Mouse (Mus musculus): ENCODE measurements at regions not wholly inside any gene's neighbourhood (a gene's known extent, or its start where the extent isn't known, plus 50 kb on each side); places are given as distances from the start of the nearest gene placed in this dataset.
"Not testable (repeated sequence)": the region's sequence is repeated elsewhere in the genome, so short reads cannot be mapped to it uniquely, and the experiment has no call there.

GRCm38 (mm10) chr12:47975868-47976267, 1157.1 kb upstream of the Nova1 start:
- H3K4me2 ChIP-seq, result no peak overlapping the region
- no peak overlapping the region for H3K9ac ChIP-seq
- no peaks in the 10 kb centered on the region for H3K27me3 ChIP-seq
- no peaks in the 10 kb centered on the region for H3K4me1 ChIP-seq (replicated peaks)
- H3K27ac ChIP-seq, result no peak overlapping the region
- H3K36me3 ChIP-seq, result no peaks in the 10 kb centered on the region
- ATAC-seq (ENCODE audit: low FRiP score), result no peak
- H3K9me3 ChIP-seq, result no peaks in the 10 kb centered on the region
- no peak overlapping the region for H3K4me3 ChIP-seq

- H3K9me3 ChIP-seq, result no peaks in the 10 kb centered on the region
- no peak overlapping the region for H3K27ac ChIP-seq
- H3K4me3 ChIP-seq, result no peak overlapping the region
- H3K4me1 ChIP-seq (replicated peaks), result no peaks in the 10 kb centered on the region
- no peaks in the 10 kb centered on the region for H3K36me3 ChIP-seq
- no peaks in the 10 kb centered on the region for H3K27me3 ChIP-seq
- WGBS, result 41% methylated on average over 2 of the region's 2 CpGs
- H3K4me2 ChIP-seq, result no peak overlapping the region
- H3K9ac ChIP-seq, result no peak overlapping the region
- ATAC-seq (ENCODE audit: low FRiP score), result no peak
Observed at GRCm38 (mm10) chr12:47969655-47970054, 1150.9 kb upstream of the Nova1 start.

- no peaks in the 10 kb centered on the region for H3K4me1 ChIP-seq (replicated peaks)
- peaks cover 3% of the 10 kb centered on the region; the same call in 1 of the 2 replicates for H3K9me3 ChIP-seq
- no peak overlapping the region for H3K9ac ChIP-seq
- no peak overlapping the region for H3K4me2 ChIP-seq
- no peaks in the 10 kb centered on the region for H3K27me3 ChIP-seq
- no peak overlapping the region for H3K27ac ChIP-seq
- H3K4me3 ChIP-seq, result no peak overlapping the region
- 80% methylated on average over 8 of the region's 8 CpGs for WGBS
- H3K36me3 ChIP-seq, result no peaks in the 10 kb centered on the region
- no peak for ATAC-seq (ENCODE audit: low FRiP score)
Observed at GRCm38 (mm10) chr12:47954330-47954729, 1135.6 kb upstream of the Nova1 start.

- WGBS, result 29% methylated on average over 2 of the region's 2 CpGs
- not testable (repeated sequence) for H3K4me1 ChIP-seq (replicated peaks); ATAC-seq (ENCODE audit: low FRiP score); H3K9ac ChIP-seq; H3K27me3 ChIP-seq; H3K27ac ChIP-seq; H3K36me3 ChIP-seq; H3K4me3 ChIP-seq; H3K9me3 ChIP-seq; H3K4me2 ChIP-seq
Observed at GRCm38 (mm10) chr12:47939491-47939890, 1120.8 kb upstream of the Nova1 start.

DNA sequence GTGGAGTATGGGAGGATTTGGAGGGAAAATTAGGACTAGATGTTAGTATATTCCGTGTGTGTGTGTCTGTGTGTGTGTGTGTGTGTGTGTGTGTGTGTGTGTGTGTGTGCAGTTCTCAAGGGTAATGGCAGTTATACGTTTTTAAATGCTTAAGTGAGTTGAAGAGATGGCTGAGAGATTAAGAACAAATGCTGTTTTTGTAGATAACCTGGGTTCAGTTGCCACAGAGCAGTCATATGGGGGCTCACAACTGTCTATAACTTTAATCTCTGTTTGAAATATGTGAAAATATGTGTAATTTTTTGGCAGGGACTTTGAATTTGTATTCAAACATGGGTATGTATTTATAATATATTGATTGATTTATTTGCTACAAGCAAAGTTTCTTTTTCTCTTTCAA, 1108.3 kb upstream of the Nova1 start:
- Histone ChIP-seq H3K9ac (no peak overlapping the region), H3K4me3 (no peak overlapping the region), H3K9me3 (no peaks in the 10 kb centered on the region), H3K4me1 (replicated peaks) (no peaks in the 10 kb centered on the region), H3K27ac (no peak overlapping the region), H3K4me2 (no peak overlapping the region), H3K36me3 (no peaks in the 10 kb centered on the region), H3K27me3 (no peaks in the 10 kb centered on the region)
- ATAC-seq (ENCODE audit: low FRiP score), result no peak
- 67% methylated on average over 2 of the region's 2 CpGs for WGBS

Measured in hindbrain, embryonic 13.5 days (tissue).